Mouse (Mus musculus) heart, embryonic 14.5 days (tissue): Measurements from ENCODE around the gene Jade1. TPM values are rescaled to one million over a fixed set of nuclear protein-coding genes. Genes with fewer than 3 reads are reported as not detected.

Experiments
- ATAC-seq: fragments of 200-750 bp; cut with Nextera tagmentation; 2 replicates; pipeline ENCODE4 v1.8.0; 2017; ENCODE audit warnings: low read depth, moderate TSS enrichment; ENCODE audit not compliant: insufficient number of reproducible peaks, insufficient read depth, low FRiP score
- H3K27ac ChIP-seq, 2 experiments: fragments of 200-500 bp in 1 of 2; fragments of 300-500 bp in 1 of 2; sonication (generic) in 1 of 2; replicated peaks in 1 of 2; 2 replicates each; pipeline ENCODE4 v1.5.1; 2012 to 2014; ENCODE audit warnings: low read depth in 2 of 2, low read length in 2 of 2, control low read depth in 1 of 2, mild to moderate bottlenecking in 1 of 2, mixed read lengths in 1 of 2; ENCODE audit not compliant: control insufficient read depth in 1 of 2, insufficient read depth in 1 of 2
- H3K27me3 ChIP-seq: fragments of 300-500 bp; sonication (generic); 2 replicates; pipeline ENCODE4 v1.6.1; 2014; ENCODE audit warnings: mild to moderate bottlenecking, low read length, control low read depth; ENCODE audit not compliant: control insufficient read depth, insufficient read depth
- H3K36me3 ChIP-seq: fragments of 300-500 bp; sonication (generic); 2 replicates; pipeline ENCODE4 v1.6.1; 2014; ENCODE audit warnings: mild to moderate bottlenecking, control low read depth, low read length, mixed read lengths; ENCODE audit not compliant: control insufficient read depth, insufficient read depth
- H3K4me1 ChIP-seq, 2 experiments: fragments of 200-500 bp in 1 of 2; fragments of 300-500 bp in 1 of 2; sonication (generic) in 1 of 2; 2 replicates each; pipeline ENCODE4 v1.6.1; 2012 to 2014; ENCODE audit warnings: low read length in 2 of 2, control low read depth in 1 of 2, mixed read lengths in 1 of 2; ENCODE audit not compliant: control insufficient read depth in 2 of 2, insufficient read depth in 2 of 2
- H3K4me2 ChIP-seq: fragments of 300-500 bp; sonication (generic); 2 replicates; pipeline ENCODE4 v1.6.1; 2014; ENCODE audit warnings: mild to moderate bottlenecking, low read length
- H3K4me3 ChIP-seq, 2 experiments: fragments of 200-500 bp in 1 of 2; fragments of 300-500 bp in 1 of 2; sonication (generic) in 1 of 2; 2 replicates each; pipeline ENCODE4 v1.5.1; 2012 to 2014; ENCODE audit warnings: low read length in 2 of 2, mild to moderate bottlenecking in 2 of 2, control low read depth in 1 of 2, low read depth in 1 of 2, moderate library complexity in 1 of 2; ENCODE audit not compliant: control insufficient read depth in 1 of 2, insufficient read depth in 1 of 2
- H3K9ac ChIP-seq: fragments of 300-500 bp; sonication (generic); 2 replicates; pipeline ENCODE4 v1.6.1; 2014; ENCODE audit warnings: mild to moderate bottlenecking, low read length
- H3K9me3 ChIP-seq: fragments of 300-500 bp; sonication (generic); 2 replicates; pipeline ENCODE4 v1.6.1; 2016; ENCODE audit warnings: low read length, control low read depth; ENCODE audit not compliant: control insufficient read depth
- WGBS: fragments of 180-500 bp; shearing (Covaris S2); extraction: QIAGEN DNeasy Blood & Tissue Kit; methylation state at CpG from one replicate; pipeline ENCODE4 v1.1.7; 2014; 5-methylcytosine and 5-hydroxymethylcytosine counted together
- polyA plus RNA-seq: library from polyadenylated mRNA; unstranded; fragments of >200 nt; fragmentation: Nextera tagmentation; extraction: Ambion mirVana; gene quantifications from 2 replicates; pipeline ENCODE4 v1.2.1, GENCODE M21; 2014

Gene Jade1
- polyA plus RNA-seq, 1 experiment from 2014 or later = 16.9 TPM

DNA sequence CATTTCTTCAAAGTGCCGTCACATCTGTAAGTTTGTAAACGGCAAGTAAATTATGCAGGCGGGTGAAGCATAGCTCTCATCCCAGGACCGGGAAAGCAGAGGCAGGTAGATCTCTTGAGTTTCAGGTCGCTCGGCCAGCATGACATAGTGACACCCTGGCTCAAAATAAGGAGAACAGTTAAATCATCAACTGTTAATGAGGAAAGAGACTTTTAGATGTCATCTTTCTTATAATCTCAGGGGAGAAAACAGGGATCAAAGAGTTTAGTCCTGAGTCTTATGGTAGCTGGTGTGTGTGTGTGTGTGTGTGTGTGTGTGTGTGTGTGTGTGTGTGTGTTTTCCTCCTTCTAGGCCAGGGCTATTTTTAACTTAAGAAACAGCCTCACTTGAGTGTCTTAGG lies 5.0 kb downstream of the Jade1 start:
- Histone ChIP-seq H3K9ac (no peak overlapping the region), H3K36me3 (no peaks in the 10 kb centered on the region), H3K4me2 (no peak overlapping the region), H3K9me3 (0 out of 2 replicates have a peak, but pooled peaks cover 3% of the 10 kb centered on the region), H3K4me1 (no peaks in the 10 kb centered on the region), H3K27me3 (no peaks in the 10 kb centered on the region), H3K4me3 (no peak overlapping the region), H3K27ac (no peak overlapping the region)
- ATAC-seq = no peak
- WGBS = 84% methylated on average over 6 of the region's 6 CpGs

DNA sequence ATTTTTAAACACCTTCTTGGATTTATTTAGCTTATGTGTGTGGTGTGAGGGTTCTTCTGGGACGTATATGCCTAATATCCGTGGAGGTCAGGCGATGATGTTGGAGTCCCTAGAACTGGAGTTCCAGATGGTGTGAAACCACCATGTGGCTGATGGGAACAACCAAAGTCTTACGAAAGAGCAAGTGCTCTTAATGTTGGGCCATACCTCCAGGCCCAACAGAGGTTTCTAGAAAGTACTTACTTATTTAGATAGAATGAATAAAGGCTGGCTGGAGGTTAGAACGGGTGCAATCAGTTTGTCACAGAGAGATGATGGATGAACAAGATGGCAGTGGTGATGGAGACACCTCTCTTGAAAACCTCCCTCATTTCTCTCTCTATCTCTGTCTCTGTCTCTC lies 6.3 kb downstream of the Jade1 start:
- Histone ChIP-seq H3K4me3 (no peak overlapping the region), H3K36me3 (no peaks in the 10 kb centered on the region), H3K4me1 (peaks cover 3 to 4% of the 10 kb centered on the region in 2 experiments; a peak in 2 of 4 replicates), H3K27me3 (no peaks in the 10 kb centered on the region), H3K9ac (no peak overlapping the region), H3K9me3 (no peaks in the 10 kb centered on the region), H3K27ac (no peak overlapping the region), H3K4me2 (no peak overlapping the region)
- 89% methylated on average over 5 of the region's 5 CpGs for WGBS
- ATAC-seq = no peak

DNA sequence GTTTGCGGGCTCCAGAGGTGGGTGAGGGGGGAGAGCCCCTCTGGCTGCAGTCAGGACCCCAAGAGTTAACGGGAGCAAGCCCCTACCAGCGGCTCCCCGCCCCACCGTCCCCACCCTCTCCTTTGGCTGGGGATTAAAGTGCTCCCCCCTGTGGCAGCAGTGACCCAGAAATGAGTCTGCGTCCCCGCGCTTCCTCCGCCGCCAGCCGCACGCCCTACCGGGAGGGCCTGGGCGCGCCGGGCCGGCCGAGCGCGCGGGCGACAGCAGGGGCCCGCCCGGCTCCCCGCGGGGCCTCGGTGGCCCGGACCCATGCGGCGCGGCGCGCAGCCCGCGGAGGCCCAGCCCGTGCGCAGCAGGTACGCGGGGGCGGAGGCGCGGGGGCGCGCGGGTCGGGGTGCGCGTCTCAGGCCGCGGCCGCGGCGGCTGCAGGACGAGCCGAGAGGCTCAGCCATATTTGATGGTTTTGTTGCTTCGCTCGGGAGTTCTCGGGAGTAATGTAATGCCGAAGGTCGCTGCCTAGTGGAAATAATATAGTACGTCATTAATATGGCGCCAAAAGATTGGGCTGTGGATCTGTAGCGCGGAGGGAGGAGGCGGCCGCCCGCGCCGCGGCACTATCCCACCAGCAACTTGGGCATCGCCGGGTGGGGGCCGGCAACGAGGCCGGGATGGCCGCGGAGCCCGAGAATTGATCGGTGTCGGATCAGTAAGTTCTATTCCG lies 7.8 kb downstream of the Jade1 start:
- Histone ChIP-seq H3K9ac (peak overlapping the region; percentile 92), H3K27me3 (no peaks in the 10 kb centered on the region), H3K4me3 (peak overlapping the region; percentile 70 to 86), H3K4me2 (peak overlapping the region; percentile 88), H3K4me1 (peaks cover 3 to 8% of the 10 kb centered on the region in 2 experiments; a peak in 2 of 4 replicates), H3K9me3 (no peaks in the 10 kb centered on the region), H3K27ac (peak overlapping the region; percentile 81 to 98), H3K36me3 (no peaks in the 10 kb centered on the region)
- under 1% methylated on average over 75 of the region's 81 CpGs for WGBS
- peak; percentile 73 for ATAC-seq

- Histone ChIP-seq H3K4me2 (peak overlapping the region; percentile 88), H3K27me3 (no peaks in the 10 kb centered on the region), H3K4me3 (peak overlapping the region; percentile 70 to 86), H3K9me3 (no peaks in the 10 kb centered on the region), H3K36me3 (no peaks in the 10 kb centered on the region), H3K9ac (peak overlapping the region; percentile 92), H3K4me1 (peaks cover 3 to 8% of the 10 kb centered on the region in 2 experiments; a peak in 2 of 4 replicates), H3K27ac (peak overlapping the region; percentile 81 to 98)
- WGBS = under 1% methylated on average over 7 of the region's 7 CpGs
- ATAC-seq = no peak
Observed at GRCm38 (mm10) chr3:41563997-41564396, 8.5 kb downstream of the Jade1 start.

GRCm38 (mm10) chr3:41564471-41565213 lies 9.1 kb downstream of the Jade1 start:
- WGBS = 0% methylated on average over 46 of the region's 60 CpGs
- ATAC-seq = 0 out of 2 replicates have a peak, but pooled peaks have one; percentile 10
- Histone ChIP-seq H3K4me1 (peaks cover 3 to 8% of the 10 kb centered on the region in 2 experiments; a peak in 2 of 4 replicates), H3K9me3 (no peaks in the 10 kb centered on the region), H3K4me2 (peak overlapping the region; percentile 88), H3K27ac (peak overlapping the region; percentile 89 to 98), H3K36me3 (no peaks in the 10 kb centered on the region), H3K27me3 (no peaks in the 10 kb centered on the region), H3K9ac (peak overlapping the region; percentile 92), H3K4me3 (peak overlapping the region; percentile 70 to 86)

DNA sequence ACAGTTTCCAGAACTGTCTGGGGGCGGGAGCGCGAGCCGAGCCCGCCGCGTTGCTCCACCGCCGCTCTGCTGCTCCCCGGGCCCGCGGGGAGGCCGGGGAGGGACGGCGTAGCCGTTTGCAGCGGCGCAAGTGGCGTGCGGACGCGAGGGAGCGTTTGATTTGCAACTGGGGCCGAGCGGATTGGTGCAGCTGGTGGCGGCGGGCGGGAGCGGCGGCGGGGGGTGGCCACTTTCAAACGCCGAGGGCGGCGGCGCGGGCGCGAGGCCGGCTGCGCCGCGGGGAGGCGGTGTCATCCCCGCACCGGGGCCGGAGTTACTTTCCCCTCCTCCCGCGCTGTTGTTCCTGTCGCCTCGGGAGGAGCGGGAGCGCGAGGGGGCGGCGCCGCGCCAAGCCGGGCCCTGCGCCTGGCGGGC lies 9.9 kb downstream of the Jade1 start:
- Histone ChIP-seq H3K4me3 (peak overlapping the region; percentile 70 to 86), H3K4me1 (peaks cover 3 to 9% of the 10 kb centered on the region in 2 experiments; a peak in 2 of 4 replicates), H3K36me3 (no peaks in the 10 kb centered on the region), H3K9me3 (no peaks in the 10 kb centered on the region), H3K27ac (peak overlapping the region; percentile 89 to 98), H3K9ac (peak overlapping the region; percentile 92), H3K27me3 (no peaks in the 10 kb centered on the region), H3K4me2 (peak overlapping the region; percentile 88)
- peak; percentile 49 for ATAC-seq
- under 1% methylated on average over 42 of the region's 61 CpGs for WGBS

- Histone ChIP-seq H3K4me3 (peak overlapping the region; percentile 70 to 86), H3K9ac (peak overlapping the region; percentile 92), H3K4me2 (peak overlapping the region; percentile 88), H3K36me3 (no peaks in the 10 kb centered on the region), H3K27ac (peak overlapping the region; percentile 24 to 98; a peak in 2 of 4 replicates), H3K27me3 (no peaks in the 10 kb centered on the region), H3K4me1 (peaks cover 3 to 14% of the 10 kb centered on the region in 2 experiments; a peak in 2 of 4 replicates), H3K9me3 (no peaks in the 10 kb centered on the region)
- ATAC-seq = peak; percentile 15; the same call in 1 of the 2 replicates
- under 1% methylated on average over 25 of the region's 26 CpGs for WGBS
Observed at GRCm38 (mm10) chr3:41565955-41566354, 10.4 kb downstream of the Jade1 start.
